Mouse (Mus musculus): ENCODE data around the gene Krcc1.
"Not testable (repeated sequence)": the region's sequence is repeated elsewhere in the genome, so short reads cannot be mapped to it uniquely, and the experiment has no call there.

The Krcc1 gene

GRCm38 (mm10) chr6:71262142-71262833 lies 9.2 kb upstream of the Krcc1 start:
- no peak for DNase-seq

DNA sequence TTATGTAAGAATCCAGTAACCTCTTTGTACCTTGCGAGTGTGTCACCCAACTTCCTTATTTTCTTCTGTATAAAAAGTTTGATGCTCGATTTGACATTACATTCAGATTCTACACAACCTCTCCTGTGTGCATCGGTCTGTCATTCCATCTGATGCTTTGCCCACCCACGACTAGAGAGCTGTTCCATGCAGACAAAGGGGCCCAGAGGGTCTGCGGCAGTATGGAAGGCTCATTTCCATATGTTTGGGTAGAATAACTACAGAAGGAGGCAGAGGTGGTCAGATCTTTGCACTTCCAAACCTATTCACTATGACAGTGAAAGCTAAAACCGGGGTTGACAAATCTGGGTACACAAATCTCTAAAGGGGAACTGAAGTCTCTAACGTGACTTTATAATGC lies 3.9 kb upstream of the Krcc1 start:
- not testable (repeated sequence) for DNase-seq

GRCm38 (mm10) chr6:71268929-71269685 lies 2.4 kb upstream of the Krcc1 start:
- DNase-seq: peak in 1 of 2 experiments; percentile 23

- not testable (repeated sequence) for DNase-seq
Observed at GRCm38 (mm10) chr6:71269686-71270050, 1.8 kb upstream of the Krcc1 start.

- peak; percentile 57 to 79 for DNase-seq
Observed at GRCm38 (mm10) chr6:71270301-71271056, 998 bp upstream of the Krcc1 start.

GRCm38 (mm10) chr6:71271057-71271388 lies 454 bp upstream of the Krcc1 start:
- DNase-seq: no peak

GRCm38 (mm10) chr6:71272316-71272741 lies 852 bp downstream of the Krcc1 start:
- peak; percentile 7 to 40 for DNase-seq

DNA sequence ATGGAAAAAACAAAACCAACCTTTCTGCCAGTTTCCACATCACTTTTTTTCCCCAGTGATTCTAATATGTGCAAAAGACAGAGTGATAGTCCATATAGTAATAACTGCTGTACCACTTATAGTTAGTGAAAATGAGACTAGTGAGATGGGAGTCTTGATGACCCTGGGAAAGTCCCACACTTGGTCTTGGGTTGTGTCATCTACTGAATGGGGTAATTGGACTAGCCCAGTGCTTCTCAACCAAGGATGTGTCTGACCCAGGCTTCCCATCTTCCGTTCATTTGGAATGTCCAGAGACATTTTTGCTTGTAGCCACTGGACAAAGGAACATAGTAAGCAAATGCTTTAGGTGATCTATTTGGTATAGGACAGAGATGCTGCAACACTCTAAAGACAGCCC lies 2.2 kb downstream of the Krcc1 start:
- DNase-seq: no peak

DNA sequence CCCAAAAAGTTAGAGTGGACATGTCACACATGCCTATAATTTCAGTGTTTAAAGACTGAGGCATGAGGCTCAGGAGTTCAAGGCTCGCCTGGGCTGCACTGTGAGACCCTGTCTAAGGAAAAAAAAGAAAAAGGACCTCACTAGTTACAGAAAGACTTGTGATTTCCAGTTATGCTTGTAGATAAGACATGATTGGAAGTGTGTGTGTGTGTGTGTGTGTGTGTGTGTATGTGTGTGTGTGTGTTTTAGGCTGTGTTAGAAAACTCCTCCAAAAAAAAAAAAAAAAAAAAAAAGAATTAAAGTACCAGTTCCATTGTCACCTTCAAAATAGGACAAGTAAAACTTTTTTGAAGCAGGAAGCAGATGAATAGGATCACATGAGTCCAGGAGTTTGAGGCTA lies 3.1 kb downstream of the Krcc1 start:
- DNase-seq: no peak

DNA sequence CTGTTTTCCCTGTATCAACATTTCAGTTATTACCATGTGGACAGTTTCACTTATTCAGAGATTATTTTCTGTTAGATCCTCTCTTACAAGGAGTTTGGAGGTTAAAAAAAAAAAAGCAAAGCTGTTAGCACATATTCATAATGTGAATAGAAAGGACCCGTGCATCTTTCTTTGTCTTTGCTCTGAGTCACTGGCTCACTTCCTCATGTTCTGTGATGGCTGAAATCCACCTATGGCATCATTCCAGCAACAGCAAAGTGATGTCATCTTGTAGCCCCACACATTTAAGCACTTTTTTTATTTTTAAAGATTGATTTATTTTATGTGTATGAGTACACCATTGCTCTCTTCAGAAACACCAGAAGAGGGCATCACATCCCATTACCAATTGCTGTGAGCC lies 7.9 kb downstream of the Krcc1 start:
- DNase-seq: no peak

DNA sequence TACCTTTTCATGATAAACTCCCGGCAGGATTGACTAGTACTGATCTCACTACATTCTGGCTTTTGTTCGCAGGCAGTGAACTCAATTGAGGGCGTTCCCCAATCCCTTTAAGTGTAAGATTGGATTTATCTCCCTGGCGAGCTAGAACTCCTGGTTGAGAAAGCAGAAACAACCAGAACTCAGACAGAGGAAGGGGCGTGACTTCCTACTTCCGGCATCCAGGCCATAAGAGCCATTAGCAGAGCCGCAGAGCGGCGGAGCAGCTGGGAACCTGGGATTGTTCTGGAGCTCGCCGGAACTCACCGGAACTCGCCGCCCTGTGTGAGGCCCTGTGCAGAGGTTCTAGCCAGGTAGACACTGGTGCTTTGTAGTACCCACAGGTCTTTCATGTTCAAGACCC lies 22.0 kb downstream of the Krcc1 start:
- no peak for DNase-seq

DNA sequence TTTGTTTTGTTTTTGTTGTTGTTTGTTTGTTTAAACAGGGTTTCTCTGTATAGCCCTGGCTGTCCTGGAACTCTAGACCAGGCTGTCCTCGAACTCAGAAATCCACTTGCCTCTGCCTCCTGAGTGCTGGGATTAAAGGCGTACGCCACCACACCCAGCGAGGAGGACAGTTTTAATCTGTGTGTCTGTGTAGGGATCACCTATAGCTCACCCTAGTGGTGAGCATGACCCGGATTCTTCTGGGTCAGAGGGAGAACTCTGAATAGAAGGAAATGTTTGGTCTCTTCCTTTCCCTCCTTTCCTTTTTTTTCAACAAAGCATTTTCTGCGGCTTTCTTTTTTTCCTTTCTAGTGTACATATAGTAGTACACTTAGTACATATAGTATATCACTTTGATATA lies 23.8 kb downstream of the Krcc1 start:
- DNase-seq: no peak

GRCm38 (mm10) chr6:71298051-71298450 lies 26.6 kb downstream of the Krcc1 start:
- no peak for DNase-seq

DNA sequence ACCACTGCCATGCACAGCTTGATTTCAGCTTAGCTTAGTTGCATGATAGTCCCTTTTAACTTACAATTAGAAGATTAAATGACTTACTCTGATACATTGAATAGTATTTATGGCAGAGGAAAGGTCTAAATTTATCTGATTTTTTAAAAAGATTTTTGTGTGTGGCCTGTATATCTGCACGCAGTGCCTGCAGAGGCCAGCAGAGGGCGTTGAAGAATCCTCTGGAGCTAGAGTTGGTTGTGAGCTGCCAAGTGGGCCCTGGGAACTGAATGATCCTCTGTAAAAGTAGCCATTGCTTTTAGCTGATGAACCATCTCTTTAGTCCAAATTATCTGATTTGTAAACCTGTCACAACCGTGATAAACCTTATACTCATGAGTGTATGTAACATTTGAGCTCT lies 27.3 kb downstream of the Krcc1 start:
- peak in 1 of 2 experiments; percentile 48 for DNase-seq

GRCm38 (mm10) chr6:71302097-71302731 lies 30.7 kb downstream of the Krcc1 start:
- DNase-seq: no peak

DNA sequence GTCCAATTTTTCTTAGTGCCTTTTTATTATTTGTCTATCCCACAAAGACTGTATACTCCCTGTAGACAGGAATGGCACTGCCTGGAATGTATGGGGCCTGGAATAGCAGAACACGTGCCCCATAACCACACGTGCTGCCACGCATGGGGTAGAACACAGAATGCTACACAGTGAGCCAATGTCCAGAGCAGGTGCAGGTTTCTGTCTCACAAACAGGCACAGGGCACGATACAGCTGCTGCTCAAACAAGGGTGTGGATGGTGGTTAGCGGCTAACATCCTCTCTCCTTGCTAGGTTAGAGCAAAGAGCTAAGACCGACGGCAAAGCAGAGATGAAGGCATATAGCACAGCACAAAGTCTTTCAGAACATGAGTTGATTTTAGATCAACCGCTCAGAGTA lies 36.0 kb downstream of the Krcc1 start:
- DNase-seq: no peak

DNA sequence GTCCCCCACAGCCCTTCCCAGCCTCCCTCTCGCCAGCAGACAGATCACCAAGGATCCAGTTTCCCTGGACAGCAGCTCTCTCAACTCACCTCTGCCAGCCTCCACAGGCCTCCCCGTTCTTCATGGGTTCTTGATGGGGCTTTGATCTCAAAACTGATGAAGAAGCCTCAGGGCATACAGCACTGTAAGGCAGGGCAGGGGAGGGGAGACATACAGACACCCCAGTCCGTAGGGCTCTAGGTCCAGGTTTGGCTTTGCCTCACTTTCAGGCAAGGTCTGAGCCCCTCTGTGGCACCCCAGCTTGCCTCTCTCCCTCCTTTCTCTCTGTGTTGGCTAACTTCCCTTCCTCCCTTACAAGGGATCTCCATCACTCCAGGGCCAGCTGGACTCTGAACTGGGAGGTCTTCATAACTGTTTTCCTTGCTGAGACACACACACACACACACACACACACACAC lies 50.4 kb downstream of the Krcc1 start, which contains the start of gene Smyd1:
TSS of gene Smyd1 (minus strand) at position 408 of the 458 bp plus-strand sequence.
- DNase-seq: no peak

DNA sequence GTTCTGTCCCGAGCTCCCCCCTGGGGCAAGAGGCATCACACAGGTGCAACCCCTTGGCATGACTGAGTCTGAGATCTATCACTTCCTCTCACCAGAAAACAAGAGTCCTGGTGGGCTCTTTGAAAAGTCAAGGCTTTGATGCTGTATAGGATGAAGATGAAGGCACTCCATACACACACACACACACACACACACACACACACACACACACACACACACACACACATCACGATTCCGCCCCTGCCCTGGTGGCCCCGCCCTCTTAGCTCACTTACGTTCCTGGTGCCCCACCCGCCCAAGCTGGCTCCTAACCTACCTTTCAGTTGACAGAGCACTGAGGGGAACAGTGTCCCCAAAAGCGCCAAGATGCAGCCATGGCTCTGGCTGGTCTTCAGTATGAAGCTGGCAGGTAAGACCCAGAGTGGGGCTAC lies 51.0 kb downstream of the Krcc1 start, which contains the start of gene Cd8b1:
TSS of gene Cd8b1 (plus strand) at position 298 of the 431 bp plus-strand sequence.
- DNase-seq: no peak

GRCm38 (mm10) chr6:71324816-71325215 lies 53.3 kb downstream of the Krcc1 start:
- no peak for DNase-seq

GRCm38 (mm10) chr6:71329881-71330280 lies 58.4 kb downstream of the Krcc1 start:
- DNase-seq: no peak

GRCm38 (mm10) chr6:71330486-71330885 lies 59.0 kb downstream of the Krcc1 start:
- no peak for DNase-seq

DNA sequence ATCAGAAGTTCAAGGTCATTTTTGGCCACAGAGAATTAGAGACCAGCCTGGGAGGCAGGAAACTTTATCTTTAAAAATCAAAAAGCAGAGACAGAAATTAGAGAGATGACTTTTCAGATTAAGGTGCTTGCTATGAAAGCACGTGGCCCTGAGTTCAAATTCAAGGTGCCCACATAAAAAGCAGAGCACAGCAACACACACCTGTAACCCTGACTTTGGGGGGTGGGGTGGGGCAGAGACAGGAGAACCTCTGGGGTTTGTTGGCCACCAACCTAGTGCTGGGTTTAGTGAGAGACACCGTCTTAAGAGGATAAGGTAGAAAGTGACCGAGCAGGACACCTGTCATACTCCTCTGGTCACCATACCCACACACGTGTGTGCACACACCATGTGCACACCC lies 60.0 kb downstream of the Krcc1 start:
- not testable (repeated sequence) for DNase-seq

Measured in kidney, postnatal 25 days (tissue).